Mouse (Mus musculus) lung, postnatal 0 days (tissue): ENCODE measurements around the gene Ldlrad2.

Source experiments
- CTCF ChIP-seq: IDR thresholded peaks from 2 replicates; pipeline ENCODE4 v1.5.1; 2016; ENCODE audit warnings: antibody characterized with exemption, mild to moderate bottlenecking
- EP300 ChIP-seq: IDR thresholded peaks from 2 replicates; pipeline ENCODE4 v1.6.1; 2016; ENCODE audit warnings: antibody characterized with exemption, mild to moderate bottlenecking, control low read depth

GRCm38 (mm10) chr4:137603449-137604171 lies 29.2 kb upstream of the Ldlrad2 start:
- no peak for TF ChIP-seq CTCF
- TF ChIP-seq EP300: no peak
